In the genomic region with DNA sequence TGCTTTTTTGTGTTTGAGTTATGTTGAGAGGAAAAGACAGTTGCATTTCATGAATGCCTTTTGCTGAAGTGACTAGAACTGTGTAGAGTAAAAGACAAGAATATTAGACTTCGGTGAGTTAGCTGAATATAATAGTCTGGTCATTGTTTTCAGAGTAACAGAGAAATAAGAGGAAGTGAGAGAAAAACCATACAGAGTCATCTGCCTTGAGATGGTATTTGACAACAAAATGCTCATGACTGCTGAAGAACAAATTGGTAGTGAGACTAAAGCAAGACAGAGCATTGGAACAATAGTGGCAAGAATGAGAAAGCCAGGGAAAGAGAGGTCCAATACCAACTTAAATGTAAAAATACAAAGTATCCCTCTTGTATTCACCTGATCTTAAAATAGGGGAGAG, we compare ENCODE assay signal across 8 mouse cellular contexts. TPM values are rescaled to one million over a fixed set of nuclear protein-coding genes. Genes with fewer than 3 reads are reported as not detected.
DNase-seq lines count a peak whose midpoint lies in the region; ATAC-seq and TF ChIP-seq lines count a peak whose summit lies in the region.

No protein-coding gene starts in this region.

- H3K4me2 ChIP-seq in kidney, postnatal 0 days (ENCODE audit: low read length), result peak overlapping the region; percentile 90
- H3K4me2 ChIP-seq in forebrain, embryonic 12.5 days, result peak overlapping the region; percentile 63
- peak overlapping the region; percentile 52 for H3K4me2 ChIP-seq in limb, embryonic 15.5 days
- H3K4me2 ChIP-seq in neural tube, embryonic 15.5 days, result peak overlapping the region; percentile 60

- ATAC-seq in kidney, postnatal 0 days (replicated peaks; ENCODE audit: low FRiP score, low read depth), result no peak
- ATAC-seq in forebrain, embryonic 12.5 days (ENCODE audit: low FRiP score), result no peak
- ATAC-seq in limb, embryonic 15.5 days (ENCODE audit: insufficient number of reproducible peaks, low FRiP score, low TSS enrichment, low read depth), result no peak
- ATAC-seq in neural tube, embryonic 15.5 days (ENCODE audit: low FRiP score), result no peak

- H3K36me3 ChIP-seq in kidney, postnatal 0 days (ENCODE audit: insufficient read depth, low read length), result peaks cover 3% of the 10 kb centered on the region; the same call in 1 of the 2 replicates
- H3K36me3 ChIP-seq in forebrain, embryonic 12.5 days (replicated peaks), result peaks cover 8% of the 10 kb centered on the region
- H3K36me3 ChIP-seq in limb, embryonic 15.5 days, result peaks cover 9% of the 10 kb centered on the region
- H3K36me3 ChIP-seq in neural tube, embryonic 15.5 days, result peaks cover 5% of the 10 kb centered on the region

- no peak overlapping the region for H3K9ac ChIP-seq in kidney, postnatal 0 days (ENCODE audit: low read depth, low read length)
- H3K9ac ChIP-seq in forebrain, embryonic 12.5 days, result no peak overlapping the region
- no peak overlapping the region for H3K9ac ChIP-seq in limb, embryonic 15.5 days
- H3K9ac ChIP-seq in neural tube, embryonic 15.5 days (replicated peaks), result no peak overlapping the region

- H3K4me3 ChIP-seq in kidney, postnatal 0 days (replicated peaks; ENCODE audit: low read depth, low read length), result no peak overlapping the region; the same call in 1 of the 2 replicates
- H3K4me3 ChIP-seq in forebrain, embryonic 12.5 days (replicated peaks), result peak overlapping the region; percentile 90
- peak overlapping the region; percentile 85 for H3K4me3 ChIP-seq in limb, embryonic 15.5 days
- peak overlapping the region; percentile 88 for H3K4me3 ChIP-seq in neural tube, embryonic 15.5 days (replicated peaks)

- WGBS in kidney, postnatal 0 days, result 66% methylated on average over 1 of the region's 1 CpGs
- WGBS in forebrain, embryonic 12.5 days, result 95% methylated on average over 1 of the region's 1 CpGs
- WGBS in limb, embryonic 15.5 days, result 89% methylated on average over 1 of the region's 1 CpGs
- 84% methylated on average over 1 of the region's 1 CpGs for WGBS in neural tube, embryonic 15.5 days

- no peak overlapping the region for H3K27ac ChIP-seq in kidney, postnatal 0 days
- H3K27ac ChIP-seq in forebrain, embryonic 12.5 days, result no peak overlapping the region
- 0 out of 2 replicates have a peak overlapping the region, but pooled peaks have one; percentile 99 for H3K27ac ChIP-seq in limb, embryonic 15.5 days
- no peak overlapping the region for H3K27ac ChIP-seq in neural tube, embryonic 15.5 days (replicated peaks)

- peaks cover 5% of the 10 kb centered on the region; the same call in 1 of the 2 replicates for H3K4me1 ChIP-seq in kidney, postnatal 0 days (replicated peaks; ENCODE audit: insufficient read depth, low read length)
- H3K4me1 ChIP-seq in forebrain, embryonic 12.5 days, result peaks cover 30% of the 10 kb centered on the region
- H3K4me1 ChIP-seq in limb, embryonic 15.5 days, result peaks cover 9% of the 10 kb centered on the region
- H3K4me1 ChIP-seq in neural tube, embryonic 15.5 days, result peaks cover 27% of the 10 kb centered on the region

- no peak for TF ChIP-seq CTCF in kidney, postnatal 0 days (IDR thresholded peaks at IDR 0.05; ENCODE audit: low read depth)

- no peaks in the 10 kb centered on the region for H3K9me3 ChIP-seq in kidney, postnatal 0 days (replicated peaks; ENCODE audit: low read length)
- H3K9me3 ChIP-seq in forebrain, embryonic 12.5 days, result no peaks in the 10 kb centered on the region
- no peaks in the 10 kb centered on the region for H3K9me3 ChIP-seq in limb, embryonic 15.5 days
- H3K9me3 ChIP-seq in neural tube, embryonic 15.5 days (replicated peaks), result no peaks in the 10 kb centered on the region

- H3K27me3 ChIP-seq in kidney, postnatal 0 days (ENCODE audit: insufficient read depth, low read length), result no peaks in the 10 kb centered on the region
- no peaks in the 10 kb centered on the region for H3K27me3 ChIP-seq in forebrain, embryonic 12.5 days
- no peaks in the 10 kb centered on the region for H3K27me3 ChIP-seq in limb, embryonic 15.5 days
- H3K27me3 ChIP-seq in neural tube, embryonic 15.5 days (replicated peaks), result no peaks in the 10 kb centered on the region

- no peak for DNase-seq in kidney, postnatal 0 days (ENCODE audit: low spot score)
- no peak for DNase-seq in kidney, postnatal 4 days
- DNase-seq in layer of hippocampus, adult 9-10 months (ENCODE audit: low spot score), result no peak
- DNase-seq in cerebellum, adult 18-20 months, result no peak
- DNase-seq in spleen, postnatal 10 days (ENCODE audit: low spot score in 2 of 2), result no peak

RNA-seq across cellular contexts. Expression of a gene that starts 1.1 kb away (rescaled TPM):
- 4.5 and 5.0 TPM in 2 replicates for polyA plus RNA-seq in kidney, postnatal 0 days (2015; fragmentation: Nextera tagmentation; extraction: Ambion mirVana)
- 8.5 and 10.5 TPM in 2 replicates for polyA plus RNA-seq in forebrain, embryonic 12.5 days (2016; fragmentation: Nextera tagmentation; extraction: Ambion mirVana)
- 5.5 and 6.8 TPM in 2 replicates for polyA plus RNA-seq in limb, embryonic 15.5 days (2015; fragmentation: Nextera tagmentation; extraction: Ambion mirVana)
- polyA plus RNA-seq in neural tube, embryonic 15.5 days (2015; fragmentation: Nextera tagmentation; extraction: Ambion mirVana), result 2.9 and 4.2 TPM in 2 replicates

RNA-seq across cellular contexts. Expression of a gene that starts 1.3 kb away (rescaled TPM):
- 21.1 and 21.4 TPM in 2 replicates for polyA plus RNA-seq in kidney, postnatal 0 days (2015; fragmentation: Nextera tagmentation; extraction: Ambion mirVana)
- 24.3 and 26.3 TPM in 2 replicates for polyA plus RNA-seq in forebrain, embryonic 12.5 days (2016; fragmentation: Nextera tagmentation; extraction: Ambion mirVana)
- polyA plus RNA-seq in limb, embryonic 15.5 days (2015; fragmentation: Nextera tagmentation; extraction: Ambion mirVana), result 19.1 and 20.5 TPM in 2 replicates
- polyA plus RNA-seq in neural tube, embryonic 15.5 days (2015; fragmentation: Nextera tagmentation; extraction: Ambion mirVana), result 13.7 and 17.6 TPM in 2 replicates
